Mouse (Mus musculus) cerebellum, adult 2 months (tissue): ENCODE results near the gene Evl. TPM values are rescaled to one million over a fixed set of nuclear protein-coding genes. Genes with fewer than 3 reads are reported as not detected.

Experiments
- DNase-seq, 2 experiments: peaks; one replicate each; pipeline ENCODE4 v3.0.0; 2021
- H3K27ac ChIP-seq: fragments of 200-500 bp; 2 replicates; pipeline ENCODE4 v1.5.1; 2012; ENCODE audit warnings: low read length, control low read depth, inconsistent platforms; ENCODE audit not compliant: insufficient read depth
- H3K27me3 ChIP-seq: fragments of 200-500 bp; 2 replicates; pipeline ENCODE4 v1.6.1; 2012; ENCODE audit warnings: inconsistent platforms, mild to moderate bottlenecking, low read length, moderate library complexity; ENCODE audit not compliant: control insufficient read depth, insufficient read depth
- H3K4me1 ChIP-seq: fragments of 200-500 bp; 2 replicates; pipeline ENCODE4 v1.6.1; 2011; ENCODE audit warnings: low read length; ENCODE audit not compliant: control insufficient read depth, insufficient read depth
- H3K4me3 ChIP-seq: fragments of 200-500 bp; replicated peaks from 2 replicates; pipeline ENCODE3; 2011; ENCODE audit warnings: mild to moderate bottlenecking, low read depth, low read length, control low read depth; ENCODE audit not compliant: insufficient read depth
- CTCF ChIP-seq: fragments of 200-500 bp; IDR thresholded peaks from 2 replicates; pipeline ENCODE4 v1.5.1; 2011; ENCODE audit warnings: low read depth, mild to moderate bottlenecking, control low read depth, low read length, moderate library complexity, borderline replicate concordance; ENCODE audit not compliant: insufficient read depth
- POLR2A ChIP-seq: fragments of 200-500 bp; IDR thresholded peaks from 2 replicates; pipeline ENCODE4 v1.6.1; 2011; ENCODE audit warnings: low read length, control low read depth, borderline replicate concordance; ENCODE audit not compliant: insufficient read depth
- WGBS: fragments of 180-500 bp; shearing (Covaris S2); methylation state at CpG from one replicate; pipeline ENCODE4 v1.1.7; 2018; 5-methylcytosine and 5-hydroxymethylcytosine counted together
- polyA plus RNA-seq: library from polyadenylated mRNA; depleted of rRNA; stranded (reverse); fragments of >200 nt; gene quantifications from 2 replicates; pipeline ENCODE4 v1.2.3, GENCODE M21; 2012

Gene Evl
- polyA plus RNA-seq, 1 experiment: 118 TPM

DNA sequence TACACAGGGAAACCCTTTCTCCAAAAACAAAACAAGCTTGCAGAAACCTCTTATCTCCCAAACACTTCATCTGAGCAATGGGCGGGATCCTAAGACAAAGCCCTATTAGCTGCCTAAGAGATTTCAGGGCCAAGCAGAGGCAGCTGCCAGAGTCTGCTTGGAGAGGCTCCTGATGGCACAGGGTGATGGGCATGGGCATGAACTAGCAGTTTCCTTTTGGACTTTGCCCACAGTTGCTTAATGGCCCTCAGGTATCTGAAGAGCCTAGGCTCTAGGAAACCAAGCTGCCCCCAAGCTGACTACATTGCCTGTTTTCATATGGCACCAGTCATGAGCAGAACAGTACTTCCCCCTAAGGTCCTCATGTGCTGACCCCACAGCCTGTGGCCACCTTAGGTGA lies 139.7 kb downstream of the Evl start:
- H3K4me3 ChIP-seq: no peak overlapping the region
- H3K27ac ChIP-seq: no peak overlapping the region
- no peak for DNase-seq
- no peaks in the 10 kb centered on the region for H3K27me3 ChIP-seq
- no peak for TF ChIP-seq CTCF
- TF ChIP-seq POLR2A: no peak
- H3K4me1 ChIP-seq: no peaks in the 10 kb centered on the region
- WGBS: 91% methylated on average over 1 of the region's 1 CpGs

GRCm38 (mm10) chr12:108698697-108699471 lies 144.4 kb downstream of the Evl start:
- no peak overlapping the region for H3K27ac ChIP-seq
- WGBS: 76% methylated on average over 11 of the region's 11 CpGs

DNA sequence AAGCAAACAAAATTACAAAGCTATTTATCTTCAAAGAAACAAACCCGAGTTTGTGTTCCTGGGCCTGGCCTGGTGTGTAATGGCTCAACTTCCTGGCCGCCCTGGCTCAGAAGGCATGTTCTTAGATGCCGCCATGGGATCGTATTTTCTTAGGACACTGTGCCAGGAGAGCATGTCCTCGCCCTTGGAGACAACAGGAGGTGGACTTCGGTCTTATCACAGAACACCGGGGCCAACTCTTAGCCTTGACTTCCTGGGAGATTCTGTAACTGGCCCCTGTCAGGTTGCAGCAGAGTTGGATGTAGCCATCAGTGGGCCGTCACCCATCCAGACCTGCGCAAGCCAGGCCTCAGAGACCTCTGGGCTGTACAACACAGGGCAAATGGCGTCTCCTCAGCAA lies 145.1 kb downstream of the Evl start:
- no peak overlapping the region; the same call in 1 of the 2 replicates for H3K27ac ChIP-seq
- no peaks in the 10 kb centered on the region for H3K4me1 ChIP-seq
- no peak for DNase-seq
- peaks cover 3% of the 10 kb centered on the region; the same call in 1 of the 2 replicates for H3K27me3 ChIP-seq
- no peak for TF ChIP-seq POLR2A
- no peak for TF ChIP-seq CTCF
- no peak overlapping the region for H3K4me3 ChIP-seq
- WGBS: 65% methylated on average over 10 of the region's 10 CpGs

More at GRCm38 (mm10) chr12:108698697-108699471, 144.4 kb downstream of the Evl start:
- DNase-seq: no peak
- TF ChIP-seq CTCF (no peak), POLR2A (no peak)
- H3K27me3 ChIP-seq: peaks cover 3% of the 10 kb centered on the region; the same call in 1 of the 2 replicates
- H3K4me3 ChIP-seq: no peak overlapping the region
- H3K4me1 ChIP-seq: no peaks in the 10 kb centered on the region

DNA sequence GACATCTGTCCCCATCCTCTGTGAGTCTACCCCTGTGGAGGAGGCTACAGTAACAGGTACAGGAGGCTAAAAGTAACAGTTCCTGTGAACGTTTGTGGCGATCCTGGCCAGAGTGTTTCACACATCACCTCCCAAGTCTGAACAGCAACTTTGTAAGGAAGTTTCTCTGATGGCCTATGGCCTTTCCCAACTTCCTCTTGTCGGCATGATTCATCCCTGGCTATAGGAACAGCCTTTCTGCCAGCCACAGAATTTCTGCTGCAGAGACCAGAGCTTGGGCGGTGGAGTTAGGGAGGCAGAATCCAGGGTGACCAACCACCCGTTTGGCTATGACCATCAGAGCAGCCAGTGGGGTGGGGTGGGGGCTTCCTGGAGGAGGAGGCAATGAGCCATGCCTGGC lies 145.5 kb downstream of the Evl start:
- TF ChIP-seq CTCF (no peak), POLR2A (no peak)
- WGBS: 79% methylated on average over 5 of the region's 5 CpGs
- Histone ChIP-seq H3K4me3 (no peak overlapping the region), H3K27ac (no peak overlapping the region), H3K27me3 (peaks cover 3% of the 10 kb centered on the region; the same call in 1 of the 2 replicates), H3K4me1 (no peaks in the 10 kb centered on the region)
- DNase-seq: no peak

- H3K4me1 ChIP-seq: no peaks in the 10 kb centered on the region
- peaks cover 3% of the 10 kb centered on the region; the same call in 1 of the 2 replicates for H3K27me3 ChIP-seq
- DNase-seq: no peak
- H3K4me3 ChIP-seq: no peak overlapping the region
- WGBS: 61% methylated on average over 2 of the region's 2 CpGs
- no peak overlapping the region for H3K27ac ChIP-seq
- TF ChIP-seq POLR2A: no peak
- TF ChIP-seq CTCF: no peak
These were observed 146.7 kb downstream of the Evl start for GRCm38 (mm10) chr12:108701221-108701620.

- DNase-seq: no peak
- TF ChIP-seq CTCF (no peak), POLR2A (no peak)
- Histone ChIP-seq H3K4me1 (no peaks in the 10 kb centered on the region), H3K4me3 (peak within 1 kb of the TSS; percentile 24), H3K27ac (no peak within 1 kb of the TSS), H3K27me3 (peaks cover 3% of the 10 kb centered on the region; the same call in 1 of the 2 replicates)
- WGBS: 1% methylated on average over 32 of the region's 32 CpGs
These were observed 147.7 kb downstream of the Evl start, which contains the start of gene Degs2 for GRCm38 (mm10) chr12:108702185-108702584. Gene Degs2, minus strand, starts transcription at chr12:108702315.

GRCm38 (mm10) chr12:108705486-108705885 lies 151.0 kb downstream of the Evl start:
- Histone ChIP-seq H3K4me1 (no peaks in the 10 kb centered on the region), H3K4me3 (no peak overlapping the region), H3K27me3 (peaks cover 3% of the 10 kb centered on the region; the same call in 1 of the 2 replicates), H3K27ac (no peak overlapping the region)
- 89% methylated on average over 6 of the region's 6 CpGs for WGBS
- no peak for TF ChIP-seq POLR2A
- TF ChIP-seq CTCF: no peak
- no peak for DNase-seq

- 25% methylated on average over 7 of the region's 7 CpGs for WGBS
- DNase-seq: no peak
- no peak for TF ChIP-seq POLR2A
- peak; percentile 17; the same call in 1 of the 2 replicates for TF ChIP-seq CTCF
- Histone ChIP-seq H3K27me3 (peaks cover 3% of the 10 kb centered on the region; the same call in 1 of the 2 replicates), H3K4me1 (no peaks in the 10 kb centered on the region), H3K27ac (no peak overlapping the region), H3K4me3 (no peak overlapping the region)
These were observed 151.6 kb downstream of the Evl start for GRCm38 (mm10) chr12:108706129-108706528.

- no peak for DNase-seq
- TF ChIP-seq POLR2A (no peak), CTCF (no peak)
- no peak overlapping the region for H3K4me3 ChIP-seq
- no peaks in the 10 kb centered on the region for H3K4me1 ChIP-seq
- H3K27ac ChIP-seq: no peak overlapping the region
- H3K27me3 ChIP-seq: no peaks in the 10 kb centered on the region
- WGBS: 87% methylated on average over 6 of the region's 6 CpGs
These were observed 154.9 kb downstream of the Evl start for GRCm38 (mm10) chr12:108709386-108709785.
